Mouse (Mus musculus) ES-Bruce4 (cell line): ENCODE results near the gene Rmnd5b.

ENCODE experiments used
- CTCF ChIP-seq: IDR thresholded peaks from one replicate; pipeline ENCODE4 v1.8.1; 2011; ENCODE audit warnings: low read depth, low read length
- EP300 ChIP-seq: IDR thresholded peaks from 2 replicates; pipeline ENCODE4 v1.6.1; 2011; ENCODE audit warnings: low read depth, low read length; ENCODE audit not compliant: insufficient read depth

- TF ChIP-seq EP300: no peak
- TF ChIP-seq CTCF: no peak
Observed at GRCm38 (mm10) chr11:51653736-51654135, 18.0 kb upstream of the Rmnd5b start.
